Mouse (Mus musculus) lung, postnatal 14 days (tissue): Measurements from ENCODE around the gene 1700018B08Rik.

Experiments
- DNase-seq: peaks from one replicate; pipeline ENCODE4 v3.0.0; 2021

The 1700018B08Rik gene

DNA sequence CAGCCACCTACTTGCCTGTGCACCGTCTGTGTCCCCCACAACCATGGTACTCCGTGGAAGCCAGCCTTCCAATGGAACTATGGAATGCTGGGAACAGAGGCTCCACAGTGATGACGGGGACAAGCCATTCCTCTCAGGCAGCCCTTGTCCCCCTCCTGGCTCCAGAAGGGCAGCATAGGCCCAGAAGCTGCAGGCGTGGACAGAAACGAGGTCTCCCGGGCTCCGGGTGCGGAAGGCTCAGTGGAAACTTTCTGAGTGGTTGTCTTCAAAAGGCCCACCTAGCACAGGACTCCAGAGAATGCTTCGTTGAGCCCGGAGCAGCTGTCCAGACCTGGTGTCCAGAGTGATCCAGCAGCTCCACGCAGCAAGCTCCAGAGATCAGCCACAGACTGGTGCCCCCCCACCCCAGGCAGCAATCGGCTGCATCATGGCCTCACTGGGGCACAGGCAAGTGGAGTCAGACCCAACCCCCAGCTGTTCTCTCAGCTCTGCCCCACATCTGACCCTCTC, at the start of gene 1700018B08Rik:
Gene 1700018B08Rik, minus strand, starts transcription at position 45 of the 510 bp plus-strand sequence.
- DNase-seq, result no peak

DNA sequence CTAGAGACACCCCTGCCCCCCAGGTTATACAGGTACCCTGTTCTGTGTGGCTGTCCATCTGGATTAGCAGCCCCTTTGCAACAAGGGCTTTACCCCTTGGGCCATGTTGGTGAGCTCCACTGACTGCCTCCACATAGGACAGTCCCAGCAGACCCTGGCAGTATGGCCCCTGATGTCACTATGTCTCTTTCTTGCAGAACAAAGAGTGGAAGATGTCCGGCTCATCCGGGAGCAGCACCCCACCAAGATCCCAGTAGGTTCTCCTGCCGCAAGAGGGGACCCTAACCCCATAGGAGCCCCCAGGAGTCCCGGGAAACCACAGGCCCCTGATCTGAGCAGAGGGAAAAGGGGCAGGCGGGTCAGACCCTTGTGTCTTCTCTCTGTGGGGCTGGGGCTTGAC, 49.2 kb upstream of the 1700018B08Rik start:
- no peak for DNase-seq

DNA sequence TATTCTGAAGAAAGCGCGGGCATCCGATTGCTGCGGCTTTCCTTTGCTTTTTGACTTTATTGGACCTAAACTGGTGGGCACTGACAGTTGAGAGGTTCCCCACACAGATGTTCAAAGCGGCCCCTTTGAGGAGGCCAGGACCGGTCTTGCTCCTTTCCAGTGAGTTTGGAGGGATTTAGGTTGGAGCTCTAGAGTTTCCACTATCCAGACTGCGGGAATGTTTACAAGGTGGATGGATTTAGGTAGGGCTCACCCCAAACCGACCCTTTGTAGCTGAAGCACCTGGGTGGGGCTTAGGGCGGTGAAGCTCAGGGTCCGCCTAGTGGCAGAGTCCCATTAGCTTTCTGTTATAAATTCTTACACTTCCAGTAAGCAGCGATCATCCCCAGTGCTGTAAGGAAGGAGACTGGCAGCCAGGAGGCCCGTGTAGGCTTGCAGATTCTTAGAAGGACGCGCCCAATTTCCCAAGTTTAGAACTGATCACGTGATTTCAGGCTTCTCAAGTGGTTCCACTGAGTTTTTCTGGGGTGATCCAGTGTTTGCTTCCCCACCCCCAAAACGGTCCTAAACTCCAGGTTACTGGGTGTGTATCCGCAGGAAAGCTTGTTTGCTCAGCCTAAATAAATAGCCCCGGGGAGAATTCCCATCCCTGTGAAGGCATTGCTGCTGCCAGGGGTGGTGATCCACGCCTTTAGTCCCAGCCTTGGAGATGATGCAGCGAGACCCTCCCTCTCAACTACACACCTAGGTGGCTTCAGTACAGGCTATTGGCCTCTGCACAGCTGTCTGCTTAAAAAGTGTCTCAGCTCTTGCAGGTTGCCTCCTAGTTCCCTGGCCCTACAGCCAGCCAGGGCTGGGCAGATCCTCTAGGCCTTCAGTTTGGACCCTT, 47.3 kb upstream of the 1700018B08Rik start:
- peak; percentile 59 for DNase-seq

DNA sequence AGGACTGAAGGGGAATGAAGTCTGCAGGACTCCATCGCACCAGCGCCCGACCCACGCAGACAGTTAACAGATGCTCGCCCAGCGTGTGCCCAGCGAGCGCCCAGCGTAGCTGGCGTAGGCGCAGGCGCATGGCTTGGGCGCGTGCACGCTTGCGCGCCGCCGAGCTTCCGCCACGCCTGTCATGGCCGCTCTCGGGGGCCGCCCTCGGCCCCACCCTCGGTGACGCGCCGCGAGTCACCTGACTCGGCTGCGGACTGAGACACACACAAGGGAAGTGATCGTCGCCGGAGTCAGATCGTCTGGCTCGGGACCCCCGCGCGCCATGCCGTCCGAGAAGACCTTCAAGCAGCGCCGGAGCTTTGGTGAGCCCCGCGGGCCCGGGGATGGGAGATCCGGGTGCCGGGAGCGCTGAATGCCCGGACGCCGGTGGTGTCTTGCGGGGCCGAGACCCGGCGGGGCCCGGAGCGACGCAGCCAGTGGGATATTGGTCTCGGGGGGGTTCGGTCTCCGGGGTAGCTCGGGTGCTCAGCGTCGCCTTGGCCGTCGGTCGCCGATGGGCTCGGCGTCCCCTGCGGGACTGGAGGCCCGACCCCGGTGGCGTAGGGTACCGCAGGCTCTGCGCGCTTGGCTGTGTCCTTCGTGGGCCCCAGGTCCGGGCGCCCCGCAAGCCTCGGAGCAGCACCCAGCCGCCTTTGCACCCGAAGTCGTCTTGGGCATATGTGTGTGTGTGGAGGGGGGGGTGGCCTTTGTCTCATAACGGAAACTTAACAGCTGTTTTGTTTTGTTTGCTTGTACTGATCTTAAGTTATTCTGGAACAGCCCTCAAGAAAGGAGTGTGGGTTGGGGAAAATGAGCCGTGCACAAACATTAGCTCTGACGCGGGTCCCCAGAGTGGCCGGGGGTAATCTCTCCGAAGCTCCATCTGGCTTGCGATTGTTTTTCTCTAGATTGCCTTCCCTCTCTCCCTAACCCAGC, 46.4 kb upstream of the 1700018B08Rik start, which contains the start of gene Map1lc3b:
Gene Map1lc3b, plus strand, starts transcription at position 159 of the 975 bp plus-strand sequence.
- peak; percentile 96 for DNase-seq

DNA sequence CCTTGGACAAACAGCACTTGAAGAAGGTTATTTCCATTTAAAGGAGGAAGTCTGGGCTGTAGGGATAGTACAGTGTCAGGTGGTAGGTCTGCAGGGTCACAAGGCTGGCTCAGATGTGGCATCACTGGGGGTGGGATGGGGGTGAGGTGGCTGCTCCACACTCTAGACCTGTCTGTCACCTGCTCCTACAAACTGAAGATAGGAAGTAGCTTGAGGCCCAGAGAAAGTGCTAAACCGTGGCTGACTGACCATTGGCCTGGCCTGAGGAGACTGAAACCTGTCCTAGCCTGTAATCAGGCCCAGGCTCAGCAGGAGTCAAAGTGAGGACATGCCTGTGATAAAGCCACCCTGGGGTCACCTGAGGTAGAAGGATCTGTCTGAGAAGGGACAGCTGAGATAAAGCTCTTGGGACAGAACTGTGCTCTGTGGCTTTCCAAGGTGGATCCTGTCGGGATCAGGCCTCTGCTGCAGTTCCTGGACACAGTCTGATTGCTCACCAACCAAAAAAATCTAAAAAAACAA, 45.1 kb upstream of the 1700018B08Rik start:
- no peak for DNase-seq

DNA sequence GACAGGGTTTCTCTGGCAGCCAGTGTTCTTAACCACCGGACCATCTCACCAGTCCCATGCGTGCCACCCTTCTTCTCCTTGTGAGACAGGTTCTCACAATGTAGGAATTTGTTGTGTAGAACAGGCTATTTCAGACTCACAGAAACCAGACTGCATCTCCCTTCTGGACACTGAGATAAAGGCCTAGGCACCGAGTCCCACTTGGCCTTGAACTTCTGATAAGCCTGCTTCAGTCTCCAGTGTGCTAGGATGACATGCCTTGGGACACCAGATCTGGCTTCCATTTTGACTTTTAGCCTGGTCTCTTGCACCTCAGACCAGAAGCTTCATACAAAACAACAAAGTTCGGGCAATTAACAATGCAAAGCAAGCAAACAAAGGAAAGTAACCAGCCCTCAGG, 44.6 kb upstream of the 1700018B08Rik start:
- DNase-seq, result no peak

DNA sequence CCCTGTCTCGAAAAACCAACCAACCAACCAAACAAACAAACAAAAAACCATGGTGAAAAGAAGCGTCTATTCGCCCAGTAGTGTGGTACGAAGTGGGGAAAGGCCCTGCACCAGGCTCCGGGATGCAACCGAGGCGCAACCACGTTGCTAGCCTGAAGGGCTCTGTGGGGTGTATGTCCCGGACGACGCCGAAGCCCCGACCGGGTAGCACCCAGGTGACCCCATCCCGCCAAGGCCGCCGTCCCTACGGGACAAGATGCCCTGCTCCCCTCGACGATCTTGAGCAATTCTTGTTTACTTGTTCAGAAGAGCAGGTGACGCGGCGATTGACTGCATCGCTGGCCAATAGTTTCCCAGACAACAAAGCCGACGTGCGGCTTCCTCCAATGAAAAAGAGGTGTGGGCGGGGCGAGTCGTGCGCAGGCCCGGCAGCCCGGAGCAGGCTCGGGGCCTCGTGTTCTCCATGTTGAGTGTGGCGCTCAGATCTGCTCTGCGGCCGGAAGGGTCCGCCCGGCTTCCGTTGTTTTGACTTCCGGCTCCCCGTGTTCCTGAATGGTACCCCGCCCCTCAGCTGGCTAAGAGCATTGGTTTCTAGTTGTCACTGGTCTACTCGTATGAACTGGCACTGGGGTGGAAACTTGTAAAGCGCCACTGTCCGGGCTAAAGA, 41.2 kb upstream of the 1700018B08Rik start:
- peak; percentile 100 for DNase-seq

DNA sequence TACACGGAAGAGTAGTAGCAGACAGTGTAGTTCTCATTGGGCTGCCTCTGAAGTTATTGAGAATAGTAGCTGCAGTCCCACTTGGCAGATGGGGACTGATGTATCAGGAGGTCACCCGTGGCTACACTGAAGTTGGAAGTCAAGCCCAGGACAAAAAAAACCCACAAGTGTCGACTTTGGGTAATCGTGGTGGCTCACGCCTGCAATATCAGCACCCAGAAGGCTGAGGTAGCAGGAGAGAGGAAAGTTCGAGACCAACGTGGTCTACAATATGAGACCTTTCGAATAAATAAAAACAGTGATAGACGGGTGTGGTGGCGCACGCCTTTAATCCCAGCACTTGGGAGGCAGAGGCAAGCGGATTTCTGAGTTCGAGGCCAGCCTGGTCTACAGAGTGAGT, 40.6 kb upstream of the 1700018B08Rik start:
- no peak for DNase-seq

DNA sequence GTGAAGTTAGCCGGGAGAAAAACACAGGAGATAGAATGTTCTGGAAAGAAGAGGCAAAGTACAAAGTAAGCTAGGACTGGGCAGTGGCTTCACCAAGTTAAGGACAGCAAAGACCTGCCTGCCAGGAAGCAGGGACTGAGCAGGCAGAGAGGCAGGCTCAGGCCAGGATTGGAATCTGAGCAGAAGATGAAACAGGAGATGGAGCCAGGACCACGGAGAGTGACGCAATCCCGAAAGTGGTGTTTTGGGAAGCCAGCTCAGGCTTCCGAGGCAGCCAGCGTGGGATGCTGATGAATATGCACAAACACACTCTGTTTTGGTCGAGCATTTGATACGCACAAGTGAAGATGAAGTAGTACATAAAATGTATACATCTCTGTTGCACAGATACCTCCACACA, 39.5 kb upstream of the 1700018B08Rik start:
- peak; percentile 36 for DNase-seq

DNA sequence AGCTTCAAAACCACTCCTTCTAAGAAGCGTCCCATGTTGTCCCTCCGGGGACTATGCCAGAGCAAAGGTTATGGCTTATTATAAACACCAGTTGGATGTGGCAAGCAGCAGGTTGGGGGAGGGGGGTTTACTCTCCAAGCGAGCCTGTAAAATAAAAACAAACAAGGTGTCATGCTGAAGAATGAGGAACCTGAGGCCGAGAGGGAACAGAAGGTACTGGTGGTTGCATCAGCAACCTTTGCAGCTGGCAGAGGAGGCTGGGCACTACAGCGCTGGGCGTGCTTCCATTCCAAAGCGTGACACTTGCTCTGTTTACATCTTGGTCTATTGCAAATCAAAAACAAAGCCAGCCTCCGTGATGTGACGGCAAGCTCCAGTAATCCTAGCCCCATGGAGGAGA, 36.3 kb upstream of the 1700018B08Rik start:
- DNase-seq, result peak; percentile 42

DNA sequence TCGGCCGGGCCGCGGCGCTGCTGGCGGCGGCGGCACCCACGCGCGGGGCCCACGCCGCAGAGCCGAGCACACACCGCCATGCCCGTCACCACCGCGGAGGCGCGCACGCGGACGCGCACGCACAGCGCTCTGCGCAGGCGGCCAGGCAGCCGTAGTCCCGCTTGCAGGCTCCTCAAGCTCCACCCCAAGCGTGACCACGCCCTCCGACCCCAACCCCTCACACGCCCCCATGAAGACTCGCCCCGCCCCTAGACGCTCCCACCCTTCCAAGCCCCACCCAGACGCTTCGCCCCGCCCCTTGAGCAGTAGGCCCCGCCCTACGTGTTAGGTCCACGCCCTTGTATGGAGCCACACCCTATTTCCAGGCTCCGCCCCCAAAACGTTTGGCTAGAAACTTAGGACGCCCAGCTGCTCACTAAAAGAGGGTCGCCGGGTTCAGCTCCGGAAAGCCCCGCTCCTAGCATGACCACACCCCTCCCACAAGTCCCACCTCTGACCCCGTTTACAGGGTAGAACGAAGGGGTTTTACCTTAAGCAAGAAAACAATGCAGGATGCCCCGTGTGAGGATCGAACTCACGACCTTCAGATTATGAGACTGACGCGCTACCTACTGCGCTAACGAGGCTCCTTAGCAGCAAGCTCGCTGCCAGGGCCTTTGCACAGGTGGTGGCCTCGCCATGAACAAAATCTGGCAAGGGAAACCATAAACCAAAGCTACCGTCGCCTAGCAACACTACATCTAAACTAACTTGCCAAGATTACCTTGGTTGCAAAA, 34.7 kb upstream of the 1700018B08Rik start, which contains the start of gene Fbxo31:
Gene Fbxo31, minus strand, starts transcription at position 131 of the 776 bp plus-strand sequence.
- DNase-seq, result peak; percentile 95

DNA sequence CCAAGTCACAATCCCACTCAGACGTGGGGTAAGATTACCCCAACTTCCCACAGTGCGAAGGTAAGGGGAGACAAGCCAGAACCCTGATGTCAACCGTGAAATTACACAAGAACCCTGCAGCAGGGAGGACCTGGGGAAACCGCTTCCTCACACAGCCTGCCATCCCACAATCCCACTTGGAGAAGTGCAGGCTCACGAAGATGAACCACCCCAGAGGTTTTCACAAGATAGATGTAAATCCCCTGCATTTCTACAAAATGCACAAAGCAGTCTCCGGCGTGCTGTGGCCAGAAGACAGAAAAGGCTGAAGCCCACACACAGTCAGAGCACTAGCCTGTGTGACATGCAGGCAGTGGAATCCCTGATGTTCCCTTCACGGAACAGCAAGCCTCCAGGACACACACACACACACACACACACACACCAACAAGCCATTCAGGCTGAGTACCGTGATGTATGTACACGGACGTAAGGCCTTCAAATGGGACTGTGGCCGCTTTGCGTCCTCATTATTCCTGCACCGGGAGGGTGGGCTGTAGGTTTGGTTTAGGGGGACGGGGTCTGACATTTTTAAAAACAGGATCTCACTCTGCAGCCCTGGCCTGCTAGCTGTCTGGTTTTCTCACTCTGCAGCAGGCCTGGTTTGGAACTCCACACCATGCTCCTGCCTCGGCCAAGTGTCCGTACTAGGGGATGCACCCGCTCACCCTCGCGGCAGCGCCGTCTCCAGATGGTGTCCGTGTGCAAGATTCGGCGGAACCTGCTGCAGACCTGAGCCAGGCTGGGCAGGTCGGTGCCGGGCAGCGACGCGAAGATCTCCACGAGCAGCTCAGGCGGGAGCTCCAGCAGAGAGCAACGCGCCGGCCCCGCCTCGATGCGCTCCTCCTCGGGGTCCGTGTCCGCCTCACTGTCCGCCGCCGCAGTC, 33.9 kb upstream of the 1700018B08Rik start:
- no peak for DNase-seq

DNA sequence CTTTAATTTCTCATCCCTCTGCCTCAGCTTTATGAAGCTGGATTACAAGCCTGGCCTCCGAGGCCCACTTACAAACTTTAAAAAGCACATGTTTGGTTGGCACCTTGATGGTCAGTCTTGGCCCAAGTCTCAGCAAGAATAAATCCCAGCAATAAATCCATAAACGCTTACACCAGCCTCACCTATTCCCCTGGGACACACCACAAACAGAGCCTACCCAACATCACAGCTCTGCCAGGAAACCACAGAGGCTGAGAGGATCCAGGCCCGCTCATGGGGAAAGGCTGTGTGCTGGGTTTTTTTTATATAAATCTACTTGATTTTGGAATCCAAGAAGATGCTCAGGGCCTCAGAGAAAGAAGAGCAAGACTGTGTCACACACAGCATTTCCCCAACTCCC, 31.5 kb upstream of the 1700018B08Rik start:
- DNase-seq, result no peak

DNA sequence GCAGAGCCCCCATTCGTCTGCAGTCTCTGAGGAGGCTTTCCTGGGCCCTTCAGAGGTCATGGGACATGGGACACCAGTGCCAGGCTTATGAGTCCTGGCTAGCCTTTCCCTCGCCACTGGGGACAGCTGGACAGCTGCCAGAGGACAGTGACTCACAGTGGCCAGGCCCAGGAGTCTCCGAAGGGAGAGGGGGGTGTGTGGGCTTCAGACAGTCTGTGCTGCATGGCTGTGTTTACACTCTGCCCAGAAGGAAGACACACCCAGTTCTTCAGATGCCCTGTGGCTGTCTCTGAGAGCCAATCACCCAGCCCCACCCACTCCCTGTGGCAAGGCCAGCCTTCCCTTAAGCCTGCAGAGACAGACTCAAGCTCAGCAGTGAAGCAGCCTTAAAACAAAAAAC, 29.2 kb upstream of the 1700018B08Rik start:
- DNase-seq, result peak; percentile 79

DNA sequence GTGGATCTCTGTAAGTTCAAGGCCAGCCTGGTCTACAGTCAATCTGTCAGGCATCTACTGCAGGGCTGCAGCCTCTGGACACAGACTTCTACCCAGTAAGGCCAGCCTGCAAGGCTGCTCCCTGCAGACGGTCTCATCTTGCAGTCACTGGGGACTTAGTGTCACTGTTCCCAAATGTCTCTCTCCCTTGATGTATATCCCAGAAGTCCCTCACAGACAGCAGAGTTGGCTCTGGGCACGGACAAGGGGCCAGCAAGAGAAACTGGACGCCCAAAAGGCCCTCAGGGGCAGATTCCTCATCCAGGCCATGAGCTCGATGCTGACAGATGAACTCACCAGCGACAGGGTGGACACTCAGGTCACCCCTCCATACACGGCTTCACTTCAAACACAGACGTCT, 28.0 kb upstream of the 1700018B08Rik start:
- no peak for DNase-seq

DNA sequence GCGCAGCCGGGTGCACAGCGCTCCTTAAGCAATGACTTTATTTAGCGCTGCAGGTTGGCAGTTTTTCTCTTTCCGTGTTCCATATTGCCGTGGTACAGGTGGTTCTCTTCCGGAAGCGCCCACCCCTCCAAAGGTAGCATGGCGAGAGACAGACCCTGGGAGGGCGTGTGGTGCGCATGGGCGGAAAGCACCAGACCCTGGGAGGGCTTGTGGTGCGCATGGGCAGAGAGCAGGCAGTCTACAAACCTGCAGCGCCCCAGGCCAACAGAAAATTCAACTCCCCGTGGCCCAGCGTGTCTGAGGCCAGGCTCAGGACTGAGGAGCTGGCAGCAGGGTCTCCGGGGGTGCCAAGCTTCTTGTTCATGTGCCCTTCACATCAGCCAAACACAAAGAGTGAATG, 26.7 kb upstream of the 1700018B08Rik start:
- DNase-seq, result no peak

DNA sequence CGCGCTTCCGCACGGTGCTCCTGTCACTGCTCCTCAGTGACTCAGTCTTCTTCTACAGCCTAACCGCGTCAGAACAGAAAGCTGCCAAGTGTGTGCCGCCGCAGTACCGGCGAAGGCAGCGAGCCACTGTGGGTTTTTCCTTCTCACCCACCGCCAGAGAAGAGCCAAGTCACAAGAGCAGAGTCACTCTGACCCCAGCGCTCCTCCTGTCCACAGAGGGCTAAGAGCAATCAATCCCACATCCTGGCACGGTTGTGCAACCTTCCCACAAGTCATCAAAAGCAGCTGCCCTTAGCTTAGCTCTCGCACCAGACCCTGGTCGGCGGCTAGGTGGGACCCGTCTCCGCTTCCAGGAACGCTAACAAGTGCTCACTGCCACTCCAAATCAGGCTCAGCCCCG, 26.2 kb upstream of the 1700018B08Rik start:
- peak; percentile 62 for DNase-seq

DNA sequence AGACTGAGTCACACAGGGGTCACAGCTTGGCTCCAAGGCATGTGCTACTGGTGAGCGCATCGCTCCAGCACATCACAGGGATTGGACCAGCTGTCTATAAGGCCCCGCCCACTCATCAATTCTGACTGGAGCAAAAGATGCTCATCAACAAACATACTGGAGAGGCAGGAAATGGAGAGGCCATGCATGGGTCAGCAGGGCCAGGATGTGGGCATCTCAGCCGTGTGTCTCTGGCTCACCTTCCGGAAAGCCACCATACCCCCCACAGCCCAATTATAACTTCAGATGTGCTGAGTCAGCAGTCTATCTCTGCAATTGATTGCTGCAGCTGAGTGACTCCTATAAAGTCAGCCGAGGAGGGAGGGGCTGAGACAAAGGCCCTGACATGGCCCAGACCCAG, 24.2 kb upstream of the 1700018B08Rik start:
- DNase-seq, result no peak

DNA sequence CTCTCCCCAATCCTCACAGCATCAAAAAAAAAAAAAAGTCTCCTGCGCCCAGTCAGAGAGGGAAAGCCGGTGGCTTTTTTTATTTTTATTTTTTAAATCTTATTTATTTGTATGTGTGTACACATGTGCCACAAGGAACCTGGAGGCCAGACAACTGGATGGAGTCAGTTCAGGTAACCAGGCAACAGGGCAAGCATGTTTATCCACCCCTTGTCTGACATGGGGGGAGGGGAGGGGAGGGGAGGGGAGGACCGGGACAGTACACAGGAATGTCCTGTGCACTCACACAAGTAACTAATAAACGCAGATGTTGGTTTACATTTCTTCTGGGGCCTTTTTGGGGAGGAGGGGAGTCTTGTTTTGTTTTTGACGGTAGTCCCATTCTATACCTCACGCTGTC, 19.6 kb upstream of the 1700018B08Rik start:
- DNase-seq, result no peak

DNA sequence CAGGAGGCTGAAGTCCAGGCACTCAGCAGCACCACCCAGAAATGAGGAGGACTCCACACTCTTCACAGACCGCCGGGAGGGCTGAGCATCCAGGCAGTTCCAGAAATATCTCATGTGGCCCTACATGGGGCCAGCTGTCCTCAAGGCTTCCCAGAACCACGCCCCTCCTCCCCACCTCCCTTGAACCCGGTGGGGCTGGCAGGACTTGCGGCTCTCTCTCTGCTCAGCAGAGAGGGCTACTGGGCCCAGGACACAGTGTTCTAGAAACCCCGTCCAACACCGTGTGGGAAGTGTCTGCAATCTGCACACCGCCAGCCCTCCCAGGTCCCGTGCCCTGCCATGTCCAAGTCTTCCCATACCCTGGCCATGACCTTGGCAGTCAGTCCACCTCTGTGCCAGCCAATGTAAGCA, 18.8 kb upstream of the 1700018B08Rik start:
- DNase-seq, result peak; percentile 76
